Mouse (Mus musculus) frontal cortex, postnatal 14 days (tissue): ENCODE data around the gene Snrpc.

Source experiments
- DNase-seq, 2 experiments: peaks; one replicate each; pipeline ENCODE4 v3.0.0; 2022; ENCODE audit warnings: low spot score in 2 of 2

Gene Snrpc

DNA sequence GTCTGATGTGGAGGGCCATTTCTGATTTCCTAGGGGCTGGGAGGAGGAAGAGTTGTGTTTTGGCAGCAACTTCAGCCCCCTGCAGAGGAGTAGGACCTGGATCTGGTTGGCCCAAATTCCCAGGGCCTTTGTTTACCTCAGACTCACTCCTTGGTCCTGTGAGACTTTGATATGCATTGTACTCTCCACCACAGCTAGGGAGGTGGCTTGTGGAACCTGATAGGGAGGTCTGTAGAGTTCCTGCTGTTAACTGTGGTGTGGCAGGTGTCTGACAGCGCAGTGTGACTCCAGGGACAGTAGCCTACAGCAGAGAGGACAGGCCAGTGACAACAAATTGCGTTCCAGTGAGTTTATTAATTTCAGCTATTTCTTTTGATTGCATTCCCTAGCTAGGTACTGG lies 21.2 kb downstream of the Snrpc start:
- no peak for DNase-seq

GRCm38 (mm10) chr17:27865461-27865860 lies 27.5 kb downstream of the Snrpc start:
- no peak for DNase-seq

GRCm38 (mm10) chr17:27866737-27867136 lies 28.8 kb downstream of the Snrpc start:
- no peak for DNase-seq

GRCm38 (mm10) chr17:27871851-27872250 lies 33.9 kb downstream of the Snrpc start:
- no peak for DNase-seq

DNA sequence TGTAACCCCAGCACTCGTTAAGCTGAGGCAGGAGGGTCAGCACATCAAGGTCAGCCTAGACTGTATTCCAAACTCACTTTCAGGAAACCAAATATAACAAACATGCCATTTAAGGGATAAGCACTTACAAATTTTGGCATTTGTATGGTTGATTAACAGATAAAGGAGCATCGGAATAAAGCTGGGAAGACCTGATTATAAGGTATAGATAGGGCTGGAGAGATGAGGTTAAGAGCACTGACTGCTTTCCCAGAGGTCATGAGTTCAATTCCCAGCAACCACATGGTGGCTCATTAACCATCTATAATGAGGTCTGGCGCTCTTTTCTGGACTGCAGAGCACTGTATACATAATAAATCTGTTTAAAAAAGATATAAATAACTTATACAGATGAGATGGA lies 35.6 kb downstream of the Snrpc start:
- DNase-seq, result no peak

DNA sequence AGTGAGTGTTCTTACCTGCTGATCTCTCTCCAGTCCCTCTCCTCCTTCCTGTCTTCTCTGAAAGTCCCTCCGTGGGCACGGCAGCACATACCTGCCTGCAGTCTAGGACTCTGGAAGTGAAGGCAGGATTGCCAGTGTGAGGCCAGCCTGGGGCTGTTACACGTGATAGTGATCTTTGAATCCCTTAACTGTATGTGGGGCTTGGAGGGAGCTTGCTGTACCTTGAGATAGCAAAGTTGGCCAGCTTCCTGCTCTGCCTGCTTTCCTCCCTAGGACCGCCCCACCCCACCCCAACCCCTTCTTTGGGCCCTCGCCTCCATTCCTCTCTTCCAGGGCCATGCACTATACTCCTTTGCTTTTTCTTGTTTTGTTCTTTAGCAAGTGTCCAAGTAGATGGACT lies 36.6 kb downstream of the Snrpc start:
- DNase-seq, result no peak

- no peak for DNase-seq
Measured at GRCm38 (mm10) chr17:27881518-27881917, 43.6 kb downstream of the Snrpc start.

GRCm38 (mm10) chr17:27883129-27883528 lies 45.2 kb downstream of the Snrpc start:
- no peak for DNase-seq

GRCm38 (mm10) chr17:27883994-27884393 lies 46.0 kb downstream of the Snrpc start:
- no peak for DNase-seq

DNA sequence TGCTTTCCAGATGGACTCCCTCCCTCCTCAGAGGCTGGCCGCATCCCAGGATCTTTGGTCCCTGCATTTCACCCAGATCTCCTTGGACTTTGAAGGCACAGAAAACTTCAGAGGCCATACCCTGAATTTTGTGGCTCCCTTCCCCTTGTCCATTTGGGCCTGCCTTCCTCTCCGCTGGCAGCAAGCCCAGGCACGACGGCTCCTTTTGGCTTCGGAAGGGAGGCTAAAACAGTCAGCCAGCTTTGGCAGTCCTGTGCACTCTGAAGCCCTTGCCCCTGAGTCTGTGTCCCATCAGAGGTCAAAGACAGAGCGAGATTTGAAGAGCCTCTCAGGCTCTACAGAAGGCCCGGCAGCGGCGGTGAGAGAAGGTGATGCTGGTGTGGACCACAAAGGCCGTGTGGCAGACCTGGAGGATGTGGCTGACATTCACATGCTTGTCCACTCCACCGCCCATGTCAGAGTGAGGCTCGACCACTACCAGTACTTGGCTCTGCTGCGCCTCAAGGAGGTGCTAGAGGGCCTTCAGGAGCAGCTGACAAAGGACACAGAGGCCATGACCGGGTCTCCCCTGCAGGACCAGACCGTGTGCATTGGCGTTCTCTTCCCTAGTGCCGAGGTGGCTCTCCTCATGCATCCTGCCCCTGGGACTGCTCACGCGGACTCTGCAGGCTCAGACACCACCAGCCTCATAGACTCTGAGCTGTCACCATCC lies 48.7 kb downstream of the Snrpc start:
- no peak for DNase-seq
